Mouse (Mus musculus) cerebellum, postnatal 4 days (tissue): ENCODE measurements around the gene S100a1.

ENCODE experiments used
- DNase-seq, 2 experiments: peaks; one replicate each; pipeline ENCODE4 v3.0.0; 2022; ENCODE audit warnings: low spot score in 2 of 2, mixed read lengths in 1 of 2

S100a1 gene

DNA sequence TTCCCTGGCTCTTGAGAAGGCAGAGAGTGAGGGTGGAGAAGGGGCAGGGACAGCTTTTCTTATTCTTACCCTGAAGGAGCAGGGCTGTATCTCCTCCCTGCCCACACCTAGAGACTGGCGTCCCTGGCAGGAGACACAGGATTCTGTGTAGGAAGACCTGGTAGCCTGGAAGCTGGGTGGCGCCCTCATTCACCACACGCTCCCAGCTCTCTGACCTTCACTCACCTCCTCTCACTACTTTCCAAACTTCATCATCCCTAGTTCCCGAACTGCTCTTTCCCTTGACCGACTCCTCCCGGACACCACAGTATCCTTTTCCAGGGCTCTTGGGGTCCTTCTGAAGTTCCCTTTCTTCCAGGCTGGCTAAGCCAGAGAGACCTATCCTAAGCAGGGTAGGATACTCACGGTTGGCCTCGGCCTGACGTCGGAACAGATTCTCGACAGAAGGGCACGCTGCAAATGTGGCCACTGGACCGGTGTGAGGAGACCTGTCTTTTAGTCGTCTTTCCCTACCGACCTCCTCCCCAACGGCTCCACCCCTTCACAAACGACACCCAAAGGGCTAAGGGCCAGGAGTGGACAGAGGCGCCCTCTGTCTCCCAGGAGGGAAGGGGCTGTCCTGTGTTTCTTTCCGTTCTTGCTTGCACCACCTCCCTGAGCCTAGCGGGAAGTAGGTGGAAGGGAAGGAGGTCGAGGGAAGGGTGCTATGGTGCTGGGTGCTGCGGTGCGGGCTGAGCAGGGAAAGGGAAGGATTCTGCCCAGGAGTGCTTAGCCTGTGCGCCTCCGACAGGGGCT lies at the start of gene S100a1, which contains the start of gene S100a13:
TSS of gene S100a1 (minus strand) at position 597 of the 795 bp plus-strand sequence.
TSS of gene S100a13 (plus strand) at position 640 of the 795 bp plus-strand sequence.
- no peak for DNase-seq

GRCm38 (mm10) chr3:90560008-90560628 lies 45.9 kb upstream of the S100a1 start, which contains the start of gene S100a3:
Gene S100a3 (plus strand): TSS chr3:90560578.
- DNase-seq, result no peak

DNA sequence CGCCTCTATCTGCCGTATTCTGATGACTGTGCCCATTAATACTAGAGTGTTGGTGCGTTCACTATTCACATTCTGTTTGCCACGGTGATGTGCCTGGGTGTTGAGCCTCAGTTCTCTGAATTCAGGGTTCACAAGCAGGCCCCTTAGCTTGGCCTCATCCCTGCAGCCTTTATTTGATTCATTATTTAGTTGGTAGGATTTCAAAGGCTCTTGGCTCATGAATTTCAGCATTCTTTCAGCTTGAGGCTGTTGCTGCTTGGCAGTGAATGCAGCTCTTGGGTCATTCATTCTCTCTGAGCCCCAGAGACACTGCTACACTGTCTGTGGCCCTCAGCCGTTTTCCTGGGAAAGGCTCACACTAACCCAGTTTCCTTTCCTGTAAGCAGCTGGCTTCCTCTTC lies 41.8 kb upstream of the S100a1 start:
- DNase-seq, result no peak

- no peak for DNase-seq
Observed at GRCm38 (mm10) chr3:90552231-90552630, 38.0 kb upstream of the S100a1 start.

DNA sequence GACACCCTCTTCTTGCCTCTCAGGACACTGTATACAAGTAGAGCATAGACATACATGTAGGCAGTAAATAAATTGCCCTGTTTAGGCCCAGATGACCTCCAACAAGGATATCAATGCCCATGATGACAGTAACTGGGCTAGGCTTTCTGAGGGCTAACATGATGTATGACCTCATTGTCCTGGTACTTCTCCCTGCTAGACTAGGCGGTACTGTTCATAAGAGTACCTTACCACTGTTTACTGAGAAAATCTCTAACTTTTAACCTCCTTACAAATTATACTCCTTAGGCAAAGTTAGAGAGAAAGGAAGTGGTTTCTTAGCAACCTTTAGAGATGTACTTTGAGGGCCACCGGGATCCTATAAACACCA lies 36.2 kb upstream of the S100a1 start:
- DNase-seq, result no peak

GRCm38 (mm10) chr3:90549676-90550420 lies 35.7 kb upstream of the S100a1 start:
- no peak for DNase-seq

DNA sequence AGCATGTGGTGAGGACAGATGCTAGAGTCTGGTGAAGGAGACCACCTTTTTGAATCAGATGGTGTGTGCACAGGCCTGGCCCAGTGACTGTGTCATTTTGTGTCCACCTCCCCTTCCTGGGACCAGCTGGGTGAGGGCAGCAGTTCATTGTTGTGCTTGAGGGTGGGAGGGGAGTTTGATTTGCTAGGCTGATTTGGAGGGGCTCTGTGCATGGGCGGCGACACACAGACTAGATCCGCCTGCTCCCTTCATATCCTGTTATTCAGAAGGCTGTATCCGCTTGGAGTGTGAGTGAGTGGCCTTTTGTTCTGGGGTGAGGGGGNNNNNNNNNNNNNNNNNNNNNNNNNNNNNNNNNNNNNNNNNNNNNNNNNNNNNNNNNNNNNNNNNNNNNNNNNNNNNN lies 26.7 kb upstream of the S100a1 start:
- DNase-seq, result no peak

DNA sequence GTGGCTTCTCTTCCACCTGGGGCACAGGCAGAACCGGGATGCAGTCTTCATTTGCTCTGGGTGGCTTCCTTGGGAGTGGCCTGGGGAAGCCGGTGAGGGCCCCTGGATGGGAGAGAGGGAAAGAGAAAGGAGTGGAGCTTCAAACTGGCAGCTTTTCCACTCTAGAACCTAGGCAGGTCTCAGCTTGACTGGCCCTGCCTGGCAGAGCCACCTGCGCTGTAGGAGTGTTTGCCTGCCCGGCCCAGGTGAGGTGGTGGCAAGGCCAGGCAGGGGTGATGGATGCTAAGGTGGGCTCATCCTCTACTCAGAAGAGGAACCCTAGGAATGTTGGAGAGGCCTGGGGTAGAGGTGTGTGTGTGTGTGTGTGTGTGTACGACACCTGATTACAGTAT lies 23.7 kb upstream of the S100a1 start:
- DNase-seq, result no peak

DNA sequence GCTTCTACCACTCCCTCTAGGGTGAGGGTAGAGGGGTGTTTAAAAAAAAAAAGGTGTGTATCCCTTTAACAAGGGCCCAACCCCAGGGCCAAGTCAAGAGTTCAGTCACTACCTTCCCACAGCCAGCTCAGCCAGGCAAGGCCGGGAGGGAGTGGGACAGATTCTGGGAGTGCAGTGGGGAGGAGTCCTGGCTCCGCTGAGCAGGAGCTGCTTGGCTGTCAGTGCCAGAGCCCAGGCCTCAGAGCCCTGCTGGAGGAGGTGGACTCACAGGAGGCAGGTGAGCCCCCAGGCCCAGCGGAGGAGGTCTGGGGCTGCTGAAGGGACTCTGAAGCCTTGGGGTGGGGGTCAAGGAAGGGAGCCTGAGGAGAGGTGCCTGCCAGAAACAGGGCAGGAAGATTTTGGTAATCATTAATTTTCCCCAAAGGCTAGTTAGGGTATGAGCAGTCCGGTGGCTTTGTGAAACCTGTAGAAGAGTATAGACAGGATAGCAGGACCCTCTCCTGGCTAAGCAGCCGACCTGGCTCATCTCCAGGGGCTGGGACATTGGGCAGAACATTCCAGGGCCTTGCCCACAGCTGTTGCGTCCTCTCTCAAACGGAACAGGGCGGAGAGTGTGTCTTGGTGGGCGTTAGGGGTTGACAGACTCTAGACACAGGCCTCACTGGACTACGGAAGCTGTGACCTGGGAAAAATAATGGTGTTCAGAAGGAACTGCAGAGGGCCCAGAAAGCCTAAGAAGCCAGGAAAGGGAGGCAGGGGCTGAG lies 23.1 kb upstream of the S100a1 start, which contains the start of gene S100a16:
TSS of gene S100a16 (plus strand) at position 114 of the 764 bp plus-strand sequence.
- peak in 1 of 2 experiments; percentile 25 for DNase-seq

- no peak for DNase-seq
Observed at GRCm38 (mm10) chr3:90535446-90535845, 21.3 kb upstream of the S100a1 start.

DNA sequence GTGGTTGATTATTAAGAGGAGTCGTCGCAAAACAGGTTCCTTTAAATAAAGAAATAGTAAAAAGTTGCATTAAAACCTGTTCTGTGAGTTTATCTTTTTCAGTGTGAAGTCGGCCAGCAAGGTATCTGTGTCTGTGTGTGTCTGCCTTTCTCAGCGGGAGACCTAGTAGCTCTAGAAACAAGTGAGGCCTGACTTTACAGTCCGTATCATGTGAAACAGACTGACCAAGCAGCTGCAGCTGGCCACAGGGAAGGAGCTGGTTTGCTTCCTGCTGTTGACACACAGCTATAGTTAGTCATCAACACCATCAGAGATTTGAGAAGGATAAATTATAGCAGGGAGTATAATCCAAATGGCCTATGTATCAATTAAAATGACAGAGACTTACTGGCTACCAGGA lies 17.5 kb upstream of the S100a1 start:
- no peak for DNase-seq

DNA sequence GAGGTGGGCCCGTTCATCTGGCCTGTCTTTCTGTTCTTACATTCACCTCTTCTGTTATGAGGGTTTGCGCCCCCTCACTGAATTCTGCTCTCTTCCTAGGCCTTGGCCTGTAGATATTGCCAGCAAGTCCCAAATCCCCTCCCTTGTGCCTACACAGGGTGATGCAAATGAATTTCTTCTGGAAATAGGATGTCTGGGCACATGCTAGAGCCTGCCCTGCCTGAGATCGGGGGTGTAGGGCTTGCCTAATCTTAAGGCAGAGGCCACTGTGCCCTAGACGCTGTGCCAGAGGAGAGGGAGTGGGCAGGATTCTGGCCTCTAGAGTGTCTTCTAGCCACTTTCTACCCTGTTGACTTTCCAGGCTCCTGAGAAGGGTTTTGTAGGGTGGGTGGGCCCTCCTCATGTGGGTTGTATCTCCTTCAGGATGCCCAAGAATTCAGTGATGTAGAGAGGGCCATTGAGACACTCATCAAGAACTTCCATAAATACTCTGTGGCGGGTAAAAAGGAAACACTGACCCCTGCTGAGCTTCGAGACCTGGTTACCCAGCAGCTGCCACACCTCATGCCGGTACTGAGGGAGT lies 13.2 kb upstream of the S100a1 start:
- DNase-seq, result no peak

DNA sequence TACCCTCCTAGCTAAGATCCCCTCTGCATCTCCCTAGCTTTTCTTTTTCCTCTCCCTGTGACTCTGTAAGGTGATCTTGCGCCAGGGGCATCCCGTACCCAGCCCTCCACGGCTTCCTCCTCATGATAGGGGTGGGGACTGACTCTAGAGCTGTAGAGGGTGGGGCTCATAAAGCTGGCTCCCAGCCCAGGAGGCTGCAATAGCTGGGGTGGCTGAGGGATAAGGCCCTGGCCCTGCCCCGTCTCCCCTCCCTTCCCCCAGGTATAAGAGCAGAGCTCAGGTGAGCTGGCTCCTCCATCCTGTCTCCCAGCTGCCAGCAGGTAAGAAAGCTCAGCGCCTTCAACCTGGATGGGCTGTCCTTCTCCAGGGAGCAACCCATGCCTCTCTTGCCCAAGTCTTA lies 12.4 kb upstream of the S100a1 start, which contains the start of gene S100a14:
TSS of gene S100a14 (plus strand) at position 277 of the 400 bp plus-strand sequence.
- no peak for DNase-seq

- no peak for DNase-seq
Observed at GRCm38 (mm10) chr3:90526076-90526475, 11.9 kb upstream of the S100a1 start.

GRCm38 (mm10) chr3:90525421-90525820 lies 11.2 kb upstream of the S100a1 start:
- no peak for DNase-seq

GRCm38 (mm10) chr3:90517711-90518110 lies 3.5 kb upstream of the S100a1 start:
- no peak for DNase-seq

DNA sequence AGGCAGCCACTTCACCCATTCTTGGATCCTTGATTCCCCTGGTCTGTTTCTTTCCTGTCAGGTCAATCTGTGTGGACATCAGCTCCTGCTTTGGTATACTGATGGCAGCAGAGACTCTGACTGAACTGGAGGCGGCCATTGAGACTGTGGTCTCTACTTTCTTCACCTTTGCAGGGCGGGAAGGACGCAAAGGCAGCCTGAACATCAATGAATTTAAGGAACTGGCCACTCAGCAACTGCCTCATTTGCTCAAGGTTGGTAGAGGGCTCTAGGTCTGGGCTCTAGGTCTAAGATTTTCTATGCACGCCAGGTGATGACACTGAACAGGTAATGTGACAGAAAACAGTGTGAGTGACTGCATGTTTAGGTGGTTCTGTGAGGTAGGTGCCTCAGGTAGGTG lies 1.6 kb upstream of the S100a1 start:
- DNase-seq, result no peak

DNA sequence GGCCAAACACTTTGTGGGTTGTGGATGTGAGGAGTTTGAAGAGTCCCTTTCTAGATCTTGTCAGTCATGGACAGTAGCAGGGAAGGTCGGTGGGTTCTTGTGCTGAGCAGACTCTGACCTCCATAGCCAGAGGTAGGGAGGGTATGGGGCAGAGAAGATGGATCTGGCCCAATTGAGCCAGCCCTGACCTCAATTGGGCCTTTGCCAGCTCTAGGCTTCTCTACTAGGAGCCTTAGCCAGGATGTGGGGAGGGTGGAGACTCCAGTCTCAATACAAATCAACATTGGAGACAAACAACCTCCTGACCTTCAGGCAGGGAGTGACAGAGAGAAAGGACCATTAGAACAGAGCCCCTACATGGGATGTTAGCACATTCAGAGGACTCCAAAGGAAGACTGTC lies 1.1 kb upstream of the S100a1 start:
- DNase-seq, result no peak

GRCm38 (mm10) chr3:90514691-90515090 lies 499 bp upstream of the S100a1 start:
- no peak for DNase-seq

GRCm38 (mm10) chr3:90512948-90513642 lies 1.1 kb downstream of the S100a1 start:
- DNase-seq, result no peak

GRCm38 (mm10) chr3:90512276-90512675 lies 1.9 kb downstream of the S100a1 start:
- no peak for DNase-seq
